Mouse (Mus musculus): Measurements from ENCODE around the gene Lamb2.

The Lamb2 gene

DNA sequence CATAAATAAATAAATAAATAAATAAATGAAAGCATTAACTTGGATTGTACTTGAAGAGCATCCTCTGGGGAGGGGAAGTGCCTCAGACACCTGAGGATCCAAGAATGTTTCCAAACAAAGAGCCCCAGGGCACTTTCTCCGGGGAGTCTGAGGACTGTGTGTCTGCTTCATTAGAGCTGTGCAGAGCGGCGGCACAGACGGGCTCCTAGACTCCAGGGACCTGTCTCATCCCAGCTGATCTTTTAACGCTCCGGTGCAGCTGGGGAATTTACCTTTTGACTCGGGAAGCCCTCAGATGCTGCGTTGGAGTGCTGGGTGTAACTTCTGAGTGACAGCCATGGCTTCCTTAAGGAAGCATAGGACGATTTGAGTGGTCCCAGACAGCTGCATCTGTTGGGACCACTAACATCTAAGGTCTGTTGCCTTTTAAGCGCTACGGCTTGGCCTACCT, 18.3 kb upstream of the Lamb2 start, which contains the start of gene Klhdc8b:
Gene Klhdc8b, minus strand, starts transcription at position 401 of the 451 bp plus-strand sequence.
- DNase-seq (ENCODE audit: low read depth, low spot score), result peak; percentile 33

GRCm38 (mm10) chr9:108461675-108462074, 17.9 kb upstream of the Lamb2 start:
- DNase-seq (ENCODE audit: low read depth, low spot score), result no peak

DNA sequence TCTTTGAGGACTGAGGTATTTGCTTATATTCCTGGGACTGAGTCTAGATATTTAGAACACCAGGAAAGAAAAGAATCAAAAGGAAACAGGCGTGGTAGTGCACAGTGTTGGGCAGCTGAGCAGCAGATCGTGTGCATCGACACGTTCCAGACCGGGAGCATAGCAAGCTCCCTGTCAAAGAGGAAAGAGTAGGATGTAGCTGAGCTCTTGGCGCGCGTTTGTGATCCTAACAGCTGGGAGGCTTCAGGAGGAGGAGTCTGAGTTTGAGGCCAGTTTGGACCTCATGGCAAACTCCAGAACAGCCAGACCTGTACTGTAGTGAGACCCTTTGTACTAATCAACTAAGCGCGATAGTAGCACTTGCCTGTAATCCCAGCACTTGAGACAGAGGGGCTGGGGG, 17.3 kb upstream of the Lamb2 start:
- no peak for DNase-seq (ENCODE audit: low read depth, low spot score)

DNA sequence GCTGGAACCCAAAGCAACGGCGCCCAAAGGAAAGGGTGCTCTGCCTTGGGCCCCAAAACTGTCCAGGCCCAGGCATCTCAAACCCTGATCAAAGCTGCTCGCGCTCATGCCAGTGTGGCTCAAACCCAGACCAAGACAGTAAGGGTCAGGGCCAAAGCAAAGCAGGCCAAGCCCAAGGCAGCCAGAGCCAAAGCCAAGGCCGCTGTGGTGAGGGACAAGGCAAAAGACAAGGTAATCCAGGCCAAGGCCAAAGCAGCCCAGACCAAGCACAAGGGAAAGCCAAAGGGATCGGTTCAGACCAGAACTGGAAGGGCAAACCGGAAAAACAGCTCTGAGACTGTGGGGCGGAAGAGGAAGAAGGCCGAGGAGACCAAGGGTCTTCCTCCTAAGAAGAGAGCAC, 15.8 kb upstream of the Lamb2 start:
- DNase-seq (ENCODE audit: low read depth, low spot score), result no peak

GRCm38 (mm10) chr9:108466219-108466618, 13.3 kb upstream of the Lamb2 start:
- no peak for DNase-seq (ENCODE audit: low read depth, low spot score)

- DNase-seq (ENCODE audit: low read depth, low spot score), result no peak
Measured at GRCm38 (mm10) chr9:108469430-108469829, 10.1 kb upstream of the Lamb2 start.

DNA sequence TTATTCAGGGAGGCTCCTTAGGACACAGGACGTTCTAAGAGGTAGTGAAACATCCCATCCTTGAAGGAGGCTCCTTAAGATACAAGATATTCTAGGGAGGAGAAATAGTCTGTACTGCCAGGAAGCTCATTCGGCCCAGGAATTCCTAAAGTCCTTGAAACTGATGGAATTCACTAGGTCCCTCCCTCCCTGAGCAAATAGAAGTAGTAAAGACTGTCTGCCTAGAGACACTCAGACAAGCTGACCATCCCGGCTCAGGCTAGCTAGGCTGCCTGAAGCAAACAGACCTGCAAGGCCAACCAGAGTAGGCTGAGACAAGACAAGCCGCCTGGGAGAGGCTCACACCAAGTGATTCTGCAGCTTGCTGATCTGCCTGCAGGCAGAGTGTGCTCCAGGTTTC, 9.7 kb upstream of the Lamb2 start:
- DNase-seq (ENCODE audit: low read depth, low spot score), result no peak

DNA sequence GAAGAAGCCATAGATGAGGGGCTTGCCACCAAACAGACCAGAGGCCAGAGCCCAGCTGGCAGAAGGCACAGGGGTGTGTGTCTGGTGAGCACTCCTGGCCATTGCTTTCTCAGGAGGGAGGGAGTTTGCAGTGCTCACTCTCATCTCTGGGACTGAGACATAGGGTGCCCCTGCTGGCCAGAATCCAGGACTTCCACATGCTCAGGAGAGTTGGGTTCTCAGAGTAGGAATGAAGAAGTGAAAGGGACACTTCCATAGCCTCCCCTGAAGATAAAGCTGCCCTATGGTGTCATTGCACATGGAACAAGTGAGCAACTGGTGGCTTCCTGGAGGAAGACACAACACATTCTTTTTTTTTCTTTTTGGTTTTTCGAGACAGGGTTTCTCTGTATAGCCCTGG, 5.0 kb upstream of the Lamb2 start:
- no peak for DNase-seq (ENCODE audit: low read depth, low spot score)

DNA sequence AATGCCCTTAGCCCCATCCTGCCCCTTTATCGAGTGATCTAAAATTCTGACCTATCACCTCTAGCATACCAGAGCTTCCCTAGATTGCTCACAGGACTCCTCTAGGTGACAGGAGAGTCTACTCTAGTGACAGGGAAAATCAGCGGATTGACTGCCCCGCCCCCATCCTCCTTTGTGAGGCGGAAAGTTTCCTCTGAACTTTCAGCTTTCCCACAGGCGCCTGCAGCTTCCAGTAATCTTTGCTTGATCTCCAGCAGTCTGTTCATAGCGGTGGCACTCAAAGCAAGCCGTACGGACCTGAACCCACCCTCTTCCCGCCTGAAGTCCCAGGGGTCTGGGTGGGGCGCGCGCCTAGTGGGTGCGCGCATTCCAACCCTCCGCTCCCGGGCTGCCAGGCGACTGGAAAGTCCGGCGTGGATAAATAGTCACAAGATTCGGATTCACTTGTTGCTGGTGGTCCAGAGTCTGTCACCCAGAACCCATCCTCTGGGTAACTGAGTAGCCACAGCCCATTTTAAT, 839 bp upstream of the Lamb2 start:
- peak; percentile 85 for DNase-seq (ENCODE audit: low read depth, low spot score)

GRCm38 (mm10) chr9:108479241-108479640, 295 bp upstream of the Lamb2 start:
- no peak for DNase-seq (ENCODE audit: low read depth, low spot score)

DNA sequence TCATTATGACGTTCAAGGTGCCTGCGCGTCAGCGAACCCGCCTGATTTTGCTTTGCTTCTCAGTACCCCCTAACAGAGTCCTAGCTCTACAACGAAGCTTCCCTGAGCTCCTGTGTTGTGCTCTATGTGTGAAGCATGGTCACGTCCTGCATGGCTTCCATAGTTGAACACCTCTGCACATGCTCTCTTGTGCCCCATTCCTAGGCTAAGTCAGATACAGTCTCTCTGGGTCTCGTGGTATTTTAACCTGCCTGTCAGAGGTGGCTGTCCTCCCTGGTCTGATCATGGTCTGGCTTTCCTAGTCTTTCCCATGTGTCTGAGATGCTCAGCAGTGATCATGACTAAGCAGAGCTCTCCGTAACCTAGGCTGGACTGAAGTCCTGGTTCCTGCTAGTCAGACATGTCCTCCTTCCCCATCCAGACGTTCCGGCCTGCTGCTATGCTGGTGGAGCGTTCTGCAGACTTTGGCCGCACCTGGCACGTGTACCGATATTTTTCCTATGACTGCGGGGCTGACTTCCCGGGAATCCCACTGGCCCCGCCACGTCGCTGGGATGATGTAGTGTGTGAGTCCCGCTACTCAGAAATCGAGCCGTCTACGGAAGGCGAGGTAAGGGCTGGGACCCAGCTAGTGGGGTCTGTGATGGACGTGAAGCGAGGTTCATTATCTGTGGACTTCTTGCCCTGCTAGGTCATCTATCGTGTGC, 1.4 kb downstream of the Lamb2 start:
- no peak for DNase-seq (ENCODE audit: low read depth, low spot score)

DNA sequence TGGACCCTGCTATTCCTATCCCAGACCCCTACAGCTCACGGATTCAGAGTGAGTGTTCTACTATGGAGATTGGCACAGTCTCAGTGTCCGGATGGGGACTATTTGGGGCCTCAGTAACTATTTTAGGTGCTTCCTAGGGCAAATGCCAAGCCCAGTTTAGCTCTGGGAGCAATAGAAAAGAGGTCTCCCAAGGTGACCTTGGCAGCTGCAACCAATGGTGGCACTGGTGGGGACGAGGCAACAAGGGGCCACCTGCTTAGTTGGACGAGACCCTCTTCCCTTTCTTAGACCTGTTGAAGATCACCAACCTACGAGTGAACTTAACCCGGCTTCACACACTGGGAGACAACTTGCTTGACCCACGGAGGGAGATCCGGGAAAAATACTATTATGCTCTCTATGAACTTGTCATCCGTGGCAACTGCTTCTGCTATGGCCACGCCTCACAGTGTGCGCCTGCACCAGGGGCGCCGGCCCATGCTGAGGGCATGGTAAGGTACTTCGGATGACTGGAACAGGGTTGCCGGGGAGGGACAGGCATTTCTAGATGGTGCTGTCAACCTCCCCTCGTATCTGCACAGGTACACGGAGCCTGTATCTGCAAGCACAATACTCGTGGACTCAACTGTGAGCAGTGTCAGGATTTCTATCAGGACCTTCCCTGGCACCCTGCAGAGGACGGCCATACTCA, 2.1 kb downstream of the Lamb2 start:
- no peak for DNase-seq (ENCODE audit: low read depth, low spot score)

DNA sequence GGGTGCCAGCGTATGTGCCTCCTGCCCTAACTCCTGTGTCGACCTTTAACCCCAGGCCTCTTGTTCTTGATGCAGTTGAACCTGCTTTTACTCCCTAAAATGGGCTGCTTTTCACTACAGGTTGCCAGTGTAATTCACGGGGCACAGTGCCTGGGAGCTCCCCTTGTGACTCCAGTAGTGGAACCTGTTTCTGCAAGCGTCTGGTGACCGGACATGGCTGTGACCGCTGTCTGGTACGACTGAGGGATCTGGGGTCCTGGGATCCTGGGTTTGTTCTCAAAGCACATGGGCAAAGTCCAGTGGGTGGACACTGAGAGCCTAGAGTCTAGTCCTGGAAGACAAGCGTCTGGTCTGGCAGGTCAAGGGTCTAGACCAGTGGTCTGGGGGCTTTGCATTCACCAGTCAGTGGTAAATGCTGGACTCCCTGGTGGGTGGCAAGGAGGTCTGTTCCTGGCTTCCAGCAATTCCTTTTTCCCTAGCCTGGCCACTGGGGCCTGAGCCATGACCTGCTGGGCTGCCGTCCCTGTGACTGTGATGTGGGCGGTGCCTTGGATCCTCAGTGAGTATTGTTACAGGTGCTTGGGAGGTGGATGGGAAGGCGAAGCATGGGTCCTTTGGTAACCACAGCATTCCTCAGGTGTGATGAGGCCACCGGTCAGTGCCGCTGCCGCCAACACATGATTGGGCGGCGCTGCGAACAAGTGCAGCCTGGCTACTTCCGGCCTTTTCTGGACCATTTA, 3.7 kb downstream of the Lamb2 start:
- DNase-seq (ENCODE audit: low read depth, low spot score), result no peak

- DNase-seq (ENCODE audit: low read depth, low spot score), result no peak
Measured at GRCm38 (mm10) chr9:108484021-108484420, 4.5 kb downstream of the Lamb2 start.

- DNase-seq (ENCODE audit: low read depth, low spot score), result no peak
Measured at GRCm38 (mm10) chr9:108485301-108485875, 5.9 kb downstream of the Lamb2 start.

DNA sequence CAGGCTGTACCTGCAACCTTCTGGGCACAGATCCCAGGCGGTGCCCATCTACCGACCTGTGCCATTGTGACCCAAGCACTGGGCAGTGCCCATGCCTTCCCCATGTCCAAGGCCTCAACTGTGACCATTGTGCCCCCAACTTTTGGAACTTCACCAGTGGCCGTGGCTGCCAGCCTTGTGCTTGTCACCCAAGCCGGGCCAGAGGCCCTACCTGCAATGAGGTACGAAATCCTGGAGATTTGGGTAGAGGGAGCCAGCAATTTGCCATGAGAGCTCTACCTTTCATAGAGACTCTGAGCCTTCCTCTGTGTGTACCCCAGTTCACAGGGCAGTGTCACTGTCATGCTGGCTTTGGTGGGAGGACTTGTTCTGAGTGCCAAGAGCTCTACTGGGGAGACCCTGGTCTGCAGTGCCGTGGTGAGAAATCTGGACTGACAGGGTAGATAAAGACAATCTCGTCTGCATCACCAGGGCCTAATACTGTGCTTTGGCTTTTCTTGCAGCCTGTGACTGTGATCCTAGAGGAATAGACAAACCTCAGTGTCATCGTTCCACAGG, 7.5 kb downstream of the Lamb2 start:
- no peak for DNase-seq (ENCODE audit: low read depth, low spot score)

DNA sequence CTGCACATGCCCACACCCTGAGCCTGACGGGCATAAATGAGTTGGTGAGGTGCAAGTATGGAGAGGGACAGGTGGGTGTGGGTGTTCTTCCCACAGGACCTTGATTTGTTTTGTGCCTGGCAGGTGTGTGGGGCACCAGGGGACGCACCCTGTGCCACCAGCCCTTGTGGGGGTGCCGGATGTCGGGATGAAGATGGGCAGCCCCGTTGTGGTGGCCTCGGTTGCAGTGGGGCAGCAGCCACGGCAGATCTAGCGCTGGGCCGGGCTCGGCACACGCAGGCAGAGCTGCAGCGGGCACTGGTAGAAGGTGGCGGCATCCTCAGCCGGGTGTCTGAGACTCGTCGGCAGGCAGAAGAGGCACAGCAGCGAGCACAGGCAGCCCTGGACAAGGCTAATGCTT, 8.9 kb downstream of the Lamb2 start:
- no peak for DNase-seq (ENCODE audit: low read depth, low spot score)

GRCm38 (mm10) chr9:108489215-108489614, 9.7 kb downstream of the Lamb2 start:
- no peak for DNase-seq (ENCODE audit: low read depth, low spot score)

DNA sequence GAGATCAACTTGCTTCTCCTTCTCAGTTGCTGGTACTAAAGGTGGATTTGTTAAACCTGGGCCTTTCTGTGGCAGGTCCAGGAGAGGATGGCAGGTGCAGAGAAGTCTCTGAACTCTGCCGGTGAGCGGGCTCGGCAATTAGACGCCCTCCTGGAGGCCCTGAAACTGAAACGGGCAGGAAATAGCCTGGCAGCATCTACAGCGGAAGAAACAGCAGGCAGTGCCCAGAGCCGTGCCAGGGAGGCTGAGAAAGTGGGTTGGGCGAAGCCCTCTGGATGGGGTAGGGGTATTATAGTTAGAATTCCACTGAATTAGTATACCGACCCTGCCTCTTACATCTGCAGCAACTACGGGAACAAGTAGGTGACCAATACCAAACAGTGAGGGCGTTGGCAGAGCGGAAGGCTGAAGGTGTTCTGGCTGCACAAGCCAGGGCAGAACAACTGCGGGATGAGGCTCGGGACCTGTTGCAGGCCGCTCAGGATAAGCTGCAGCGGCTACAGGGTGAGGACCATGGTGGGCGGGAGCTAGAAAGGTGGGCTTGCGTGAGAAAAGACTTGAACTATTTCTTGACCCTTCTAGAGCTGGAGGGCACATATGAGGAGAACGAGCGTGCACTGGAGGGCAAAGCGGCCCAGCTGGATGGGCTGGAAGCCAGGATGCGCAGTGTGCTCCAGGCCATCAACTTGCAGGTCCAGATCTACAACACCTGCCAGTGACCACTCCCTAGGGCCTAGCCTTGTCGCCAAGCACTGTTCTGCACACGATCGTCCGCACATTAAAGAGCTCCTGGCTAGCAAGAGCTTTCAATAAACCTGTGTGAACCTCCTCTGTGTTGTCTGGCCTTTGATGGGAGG, 10.4 kb downstream of the Lamb2 start:
- no peak for DNase-seq (ENCODE audit: low read depth, low spot score)

DNA sequence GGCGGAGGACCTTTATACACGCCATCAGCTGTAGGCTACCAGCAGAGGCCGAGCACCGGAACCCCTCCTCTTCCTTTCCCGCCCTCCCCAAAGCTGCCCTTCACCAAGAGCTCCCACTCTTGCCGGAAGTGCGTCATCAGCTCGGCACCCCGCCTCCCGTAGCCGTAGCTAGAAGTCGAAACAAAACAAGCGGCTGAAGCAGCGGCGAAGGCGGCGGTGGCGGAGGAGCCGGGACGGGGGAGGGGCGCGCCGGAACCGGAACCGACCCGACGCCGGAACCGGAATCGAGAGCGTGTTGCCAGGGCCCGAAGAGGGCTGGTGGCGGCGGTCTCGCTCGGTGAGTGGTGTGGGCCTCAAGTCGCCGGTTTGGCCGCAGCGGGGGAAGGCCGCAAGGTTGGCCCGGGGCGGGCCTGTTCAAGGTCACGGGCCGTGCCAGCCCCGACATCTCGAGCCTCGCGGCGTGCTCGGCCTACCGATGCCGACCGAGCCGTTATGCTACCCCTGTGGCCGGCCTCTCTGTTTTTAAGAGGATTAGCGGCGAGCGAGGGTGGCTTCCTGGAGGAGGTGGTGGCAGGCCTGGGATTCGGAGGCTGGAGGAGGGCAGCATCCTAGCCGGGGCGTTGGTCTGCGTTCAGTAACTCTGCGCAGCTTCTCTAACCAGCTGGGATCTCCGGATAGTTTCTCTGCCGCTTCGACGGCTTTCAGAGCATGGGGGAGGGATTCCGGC, 11.2 kb downstream of the Lamb2 start, which contains the start of gene Usp19:
Gene Usp19, plus strand, starts transcription at position 44 of the 727 bp plus-strand sequence.
- DNase-seq (ENCODE audit: low read depth, low spot score), result peak; percentile 98
